Mouse (Mus musculus): ENCODE measurements at regions not wholly inside any gene's neighbourhood (a gene's known extent, or its start where the extent isn't known, plus 50 kb on each side); places are given as distances from the start of the nearest gene placed in this dataset.
"Not testable (repeated sequence)": the region's sequence is repeated elsewhere in the genome, so short reads cannot be mapped to it uniquely, and the experiment has no call there.

- no peak overlapping the region for H3K9ac ChIP-seq (ENCODE audit: low read length)
- no peak overlapping the region for H3K4me2 ChIP-seq (ENCODE audit: low read length)
- H3K4me1 ChIP-seq (ENCODE audit: control insufficient read depth in 2 of 2, insufficient read depth in 2 of 2, low read length in 2 of 2): no peaks in the 10 kb centered on the region
- H3K27me3 ChIP-seq (ENCODE audit: control insufficient read depth, insufficient read depth, low read length): no peaks in the 10 kb centered on the region
- no peaks in the 10 kb centered on the region for H3K36me3 ChIP-seq (ENCODE audit: control insufficient read depth, insufficient read depth, low read length)
- no peak overlapping the region for H3K27ac ChIP-seq (replicated peaks in 1 of 2; ENCODE audit: control insufficient read depth in 1 of 2, insufficient read depth in 1 of 2, low read depth in 2 of 2, low read length in 2 of 2)
- no peak for ATAC-seq (ENCODE audit: insufficient number of reproducible peaks, insufficient read depth, low FRiP score, low read depth)
- no peak overlapping the region for H3K4me3 ChIP-seq (ENCODE audit: control insufficient read depth in 1 of 2, insufficient read depth in 1 of 2, low read depth in 1 of 2, low read length in 2 of 2)
- no peaks in the 10 kb centered on the region for H3K9me3 ChIP-seq (ENCODE audit: control insufficient read depth, low read length)
Measured at GRCm38 (mm10) chr13:78904102-78904501, 704.5 kb upstream of the Nr2f1 start.

- WGBS: 66% methylated on average over 1 of the region's 1 CpGs
Measured at GRCm38 (mm10) chr13:78900693-78901092, 701.1 kb upstream of the Nr2f1 start.

DNA sequence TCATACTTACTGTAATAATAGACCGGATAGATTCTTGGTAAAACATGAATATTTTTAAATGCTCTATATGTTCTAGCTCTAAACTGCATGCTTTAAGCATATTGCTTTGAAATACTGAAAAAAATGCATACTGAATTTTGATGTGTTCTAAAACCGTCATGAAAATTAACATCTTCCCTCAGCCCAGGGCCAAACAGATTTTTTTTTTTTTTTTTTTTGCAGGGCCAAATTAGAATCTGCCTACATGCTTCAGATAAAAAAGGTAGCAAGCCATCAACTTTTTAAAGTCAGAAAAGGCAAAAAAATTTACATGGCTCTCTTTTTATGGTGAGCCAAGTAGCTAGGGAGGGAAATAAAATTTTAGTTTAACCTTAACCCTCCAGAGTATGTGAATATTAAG lies 692.7 kb upstream of the Nr2f1 start:
- Histone ChIP-seq H3K4me2 (ENCODE audit: low read length) (no peak overlapping the region), H3K4me1 (ENCODE audit: control insufficient read depth in 2 of 2, insufficient read depth in 2 of 2, low read length in 2 of 2) (0 out of 4 replicates have a peak, but pooled peaks cover 0 to 4% of the 10 kb centered on the region in 2 experiments), H3K27ac (replicated peaks in 1 of 2; ENCODE audit: control insufficient read depth in 1 of 2, insufficient read depth in 1 of 2, low read depth in 2 of 2, low read length in 2 of 2) (no peak overlapping the region), H3K4me3 (ENCODE audit: control insufficient read depth in 1 of 2, insufficient read depth in 1 of 2, low read depth in 1 of 2, low read length in 2 of 2) (no peak overlapping the region), H3K9me3 (ENCODE audit: control insufficient read depth, low read length) (no peaks in the 10 kb centered on the region), H3K27me3 (ENCODE audit: control insufficient read depth, insufficient read depth, low read length) (no peaks in the 10 kb centered on the region), H3K9ac (ENCODE audit: low read length) (no peak overlapping the region), H3K36me3 (ENCODE audit: control insufficient read depth, insufficient read depth, low read length) (no peaks in the 10 kb centered on the region)
- WGBS: 82% methylated on average over 2 of the region's 2 CpGs
- no peak for ATAC-seq (ENCODE audit: insufficient number of reproducible peaks, insufficient read depth, low FRiP score, low read depth)

More at GRCm38 (mm10) chr13:78900693-78901092, 701.1 kb upstream of the Nr2f1 start:
- ATAC-seq (ENCODE audit: insufficient number of reproducible peaks, insufficient read depth, low FRiP score, low read depth): no peak
- H3K9ac ChIP-seq (ENCODE audit: low read length): no peak overlapping the region
- H3K4me1 ChIP-seq (ENCODE audit: control insufficient read depth in 2 of 2, insufficient read depth in 2 of 2, low read length in 2 of 2): no peaks in the 10 kb centered on the region
- no peaks in the 10 kb centered on the region for H3K36me3 ChIP-seq (ENCODE audit: control insufficient read depth, insufficient read depth, low read length)
- H3K27me3 ChIP-seq (ENCODE audit: control insufficient read depth, insufficient read depth, low read length): no peaks in the 10 kb centered on the region
- no peak overlapping the region for H3K4me2 ChIP-seq (ENCODE audit: low read length)
- no peaks in the 10 kb centered on the region for H3K9me3 ChIP-seq (ENCODE audit: control insufficient read depth, low read length)
- no peak overlapping the region for H3K27ac ChIP-seq (replicated peaks in 1 of 2; ENCODE audit: control insufficient read depth in 1 of 2, insufficient read depth in 1 of 2, low read depth in 2 of 2, low read length in 2 of 2)
- no peak overlapping the region for H3K4me3 ChIP-seq (ENCODE audit: control insufficient read depth in 1 of 2, insufficient read depth in 1 of 2, low read depth in 1 of 2, low read length in 2 of 2)

GRCm38 (mm10) chr13:78883062-78883461 lies 683.5 kb upstream of the Nr2f1 start:
- Histone ChIP-seq H3K36me3 (ENCODE audit: control insufficient read depth, insufficient read depth, low read length) (no peaks in the 10 kb centered on the region), H3K4me3 (ENCODE audit: control insufficient read depth in 1 of 2, insufficient read depth in 1 of 2, low read depth in 1 of 2, low read length in 2 of 2) (no peak overlapping the region), H3K9me3 (ENCODE audit: control insufficient read depth, low read length) (no peaks in the 10 kb centered on the region), H3K27ac (replicated peaks in 1 of 2; ENCODE audit: control insufficient read depth in 1 of 2, insufficient read depth in 1 of 2, low read depth in 2 of 2, low read length in 2 of 2) (no peak overlapping the region), H3K4me2 (ENCODE audit: low read length) (no peak overlapping the region), H3K9ac (ENCODE audit: low read length) (no peak overlapping the region), H3K4me1 (ENCODE audit: control insufficient read depth in 2 of 2, insufficient read depth in 2 of 2, low read length in 2 of 2) (no peaks in the 10 kb centered on the region), H3K27me3 (ENCODE audit: control insufficient read depth, insufficient read depth, low read length) (no peaks in the 10 kb centered on the region)
- WGBS: 74% methylated on average over 1 of the region's 1 CpGs
- no peak for ATAC-seq (ENCODE audit: insufficient number of reproducible peaks, insufficient read depth, low FRiP score, low read depth)

GRCm38 (mm10) chr13:78872582-78872981 lies 673.0 kb upstream of the Nr2f1 start:
- no peak for ATAC-seq (ENCODE audit: insufficient number of reproducible peaks, insufficient read depth, low FRiP score, low read depth)
- Histone ChIP-seq H3K27me3 (ENCODE audit: control insufficient read depth, insufficient read depth, low read length) (no peaks in the 10 kb centered on the region), H3K9ac (ENCODE audit: low read length) (no peak overlapping the region), H3K4me3 (ENCODE audit: control insufficient read depth in 1 of 2, insufficient read depth in 1 of 2, low read depth in 1 of 2, low read length in 2 of 2) (no peak overlapping the region), H3K27ac (replicated peaks in 1 of 2; ENCODE audit: control insufficient read depth in 1 of 2, insufficient read depth in 1 of 2, low read depth in 2 of 2, low read length in 2 of 2) (no peak overlapping the region), H3K4me1 (ENCODE audit: control insufficient read depth in 2 of 2, insufficient read depth in 2 of 2, low read length in 2 of 2) (no peaks in the 10 kb centered on the region), H3K4me2 (ENCODE audit: low read length) (no peak overlapping the region), H3K9me3 (ENCODE audit: control insufficient read depth, low read length) (no peaks in the 10 kb centered on the region), H3K36me3 (ENCODE audit: control insufficient read depth, insufficient read depth, low read length) (no peaks in the 10 kb centered on the region)
- WGBS: 80% methylated on average over 5 of the region's 5 CpGs

- Histone ChIP-seq H3K9ac (ENCODE audit: low read length) (no peak overlapping the region), H3K4me3 (ENCODE audit: control insufficient read depth in 1 of 2, insufficient read depth in 1 of 2, low read depth in 1 of 2, low read length in 2 of 2) (no peak overlapping the region), H3K36me3 (ENCODE audit: control insufficient read depth, insufficient read depth, low read length) (no peaks in the 10 kb centered on the region), H3K9me3 (ENCODE audit: control insufficient read depth, low read length) (no peaks in the 10 kb centered on the region), H3K4me1 (ENCODE audit: control insufficient read depth in 2 of 2, insufficient read depth in 2 of 2, low read length in 2 of 2) (no peaks in the 10 kb centered on the region), H3K27me3 (ENCODE audit: control insufficient read depth, insufficient read depth, low read length) (no peaks in the 10 kb centered on the region), H3K4me2 (ENCODE audit: low read length) (no peak overlapping the region), H3K27ac (replicated peaks in 1 of 2; ENCODE audit: control insufficient read depth in 1 of 2, insufficient read depth in 1 of 2, low read depth in 2 of 2, low read length in 2 of 2) (no peak overlapping the region)
- no peak for ATAC-seq (ENCODE audit: insufficient number of reproducible peaks, insufficient read depth, low FRiP score, low read depth)
- 60% methylated on average over 6 of the region's 6 CpGs for WGBS
Measured at GRCm38 (mm10) chr13:78871976-78872375, 672.4 kb upstream of the Nr2f1 start.

DNA sequence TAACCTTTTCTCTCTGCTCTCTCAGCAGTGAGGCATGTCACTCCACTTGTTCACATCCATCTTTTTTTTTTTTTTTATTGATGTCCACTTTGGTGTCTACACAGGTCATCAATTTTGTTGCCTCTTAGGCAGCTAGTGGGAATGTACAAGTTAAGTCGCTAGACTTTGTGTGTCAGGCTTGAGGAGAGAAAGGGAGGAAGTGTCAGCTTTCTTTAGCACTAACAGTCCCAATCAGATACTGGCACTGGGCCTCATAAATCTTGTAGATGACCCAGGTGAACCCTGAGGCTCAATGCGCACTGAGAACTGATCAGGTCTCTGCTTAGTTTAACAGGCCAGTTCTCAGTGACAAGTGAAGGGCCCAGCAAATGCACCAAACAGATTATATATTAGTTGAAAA lies 671.7 kb upstream of the Nr2f1 start:
- no peaks in the 10 kb centered on the region for H3K4me1 ChIP-seq (ENCODE audit: control insufficient read depth in 2 of 2, insufficient read depth in 2 of 2, low read length in 2 of 2)
- no peaks in the 10 kb centered on the region for H3K36me3 ChIP-seq (ENCODE audit: control insufficient read depth, insufficient read depth, low read length)
- H3K4me2 ChIP-seq (ENCODE audit: low read length): no peak overlapping the region
- H3K9ac ChIP-seq (ENCODE audit: low read length): no peak overlapping the region
- ATAC-seq (ENCODE audit: insufficient number of reproducible peaks, insufficient read depth, low FRiP score, low read depth): no peak
- no peak overlapping the region for H3K27ac ChIP-seq (replicated peaks in 1 of 2; ENCODE audit: control insufficient read depth in 1 of 2, insufficient read depth in 1 of 2, low read depth in 2 of 2, low read length in 2 of 2)
- no peaks in the 10 kb centered on the region for H3K9me3 ChIP-seq (ENCODE audit: control insufficient read depth, low read length)
- WGBS: 50% methylated on average over 2 of the region's 2 CpGs
- H3K27me3 ChIP-seq (ENCODE audit: control insufficient read depth, insufficient read depth, low read length): no peaks in the 10 kb centered on the region
- no peak overlapping the region for H3K4me3 ChIP-seq (ENCODE audit: control insufficient read depth in 1 of 2, insufficient read depth in 1 of 2, low read depth in 1 of 2, low read length in 2 of 2)

DNA sequence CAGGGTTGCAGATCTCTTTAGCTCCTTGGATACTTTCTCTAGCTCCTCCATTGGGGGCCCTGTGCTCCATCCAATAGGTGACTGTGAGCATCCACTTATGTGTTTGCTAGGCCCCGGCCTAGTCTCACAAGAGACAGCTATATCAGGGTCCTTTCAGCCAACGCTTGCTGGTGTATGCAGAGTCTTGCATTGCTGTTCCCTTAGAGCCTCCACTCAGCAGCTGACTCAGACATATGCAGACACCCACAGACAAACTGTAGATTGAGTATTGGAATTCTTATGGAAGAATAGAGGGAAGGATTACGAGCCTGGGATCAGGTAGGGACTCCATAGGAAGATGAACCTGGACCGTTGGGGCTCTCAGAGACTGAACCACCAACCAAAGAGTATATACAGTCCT lies 624.8 kb upstream of the Nr2f1 start:
- not testable (repeated sequence) for H3K27ac ChIP-seq (replicated peaks in 1 of 2; ENCODE audit: control insufficient read depth in 1 of 2, insufficient read depth in 1 of 2, low read depth in 2 of 2, low read length in 2 of 2); H3K36me3 ChIP-seq (ENCODE audit: control insufficient read depth, insufficient read depth, low read length); H3K4me3 ChIP-seq (ENCODE audit: control insufficient read depth in 1 of 2, insufficient read depth in 1 of 2, low read depth in 1 of 2, low read length in 2 of 2); H3K4me2 ChIP-seq (ENCODE audit: low read length); H3K9me3 ChIP-seq (ENCODE audit: control insufficient read depth, low read length); ATAC-seq (ENCODE audit: insufficient number of reproducible peaks, insufficient read depth, low FRiP score, low read depth); H3K4me1 ChIP-seq (ENCODE audit: control insufficient read depth in 2 of 2, insufficient read depth in 2 of 2, low read length in 2 of 2); H3K27me3 ChIP-seq (ENCODE audit: control insufficient read depth, insufficient read depth, low read length); H3K9ac ChIP-seq (ENCODE audit: low read length)
- WGBS: 86% methylated on average over 4 of the region's 4 CpGs

All from heart, embryonic 14.5 days (tissue).